Mouse (Mus musculus) gastrocnemius, adult 2 months (tissue): ENCODE measurements at regions not wholly inside any gene's neighbourhood (a gene's known extent, or its start where the extent isn't known, plus 50 kb on each side); places are given as distances from the start of the nearest gene placed in this dataset.

Experiments used
- DNase-seq: peaks from one replicate; pipeline ENCODE4 v3.0.0; 2022
- H3K27ac ChIP-seq: fragments of 200-600 bp; 2 replicates; pipeline ENCODE4 v1.8.1; 2022; ENCODE audit warnings: mild to moderate bottlenecking
- H3K4me3 ChIP-seq: fragments of 200-600 bp; 2 replicates; pipeline ENCODE4 v1.8.1; 2022; ENCODE audit warnings: mild to moderate bottlenecking, moderate library complexity
- CTCF ChIP-seq: fragments of 200-600 bp; IDR thresholded peaks from 2 replicates; pipeline ENCODE4 v1.8.1; 2022; ENCODE audit warnings: antibody characterized with exemption, mild to moderate bottlenecking, moderate library complexity
- intact Hi-C: fragments of 180-260 bp; cut with DNase I; formaldehyde crosslinking; loops from one replicate; pipeline ENCODE4 v1.15.1; 2025

DNA sequence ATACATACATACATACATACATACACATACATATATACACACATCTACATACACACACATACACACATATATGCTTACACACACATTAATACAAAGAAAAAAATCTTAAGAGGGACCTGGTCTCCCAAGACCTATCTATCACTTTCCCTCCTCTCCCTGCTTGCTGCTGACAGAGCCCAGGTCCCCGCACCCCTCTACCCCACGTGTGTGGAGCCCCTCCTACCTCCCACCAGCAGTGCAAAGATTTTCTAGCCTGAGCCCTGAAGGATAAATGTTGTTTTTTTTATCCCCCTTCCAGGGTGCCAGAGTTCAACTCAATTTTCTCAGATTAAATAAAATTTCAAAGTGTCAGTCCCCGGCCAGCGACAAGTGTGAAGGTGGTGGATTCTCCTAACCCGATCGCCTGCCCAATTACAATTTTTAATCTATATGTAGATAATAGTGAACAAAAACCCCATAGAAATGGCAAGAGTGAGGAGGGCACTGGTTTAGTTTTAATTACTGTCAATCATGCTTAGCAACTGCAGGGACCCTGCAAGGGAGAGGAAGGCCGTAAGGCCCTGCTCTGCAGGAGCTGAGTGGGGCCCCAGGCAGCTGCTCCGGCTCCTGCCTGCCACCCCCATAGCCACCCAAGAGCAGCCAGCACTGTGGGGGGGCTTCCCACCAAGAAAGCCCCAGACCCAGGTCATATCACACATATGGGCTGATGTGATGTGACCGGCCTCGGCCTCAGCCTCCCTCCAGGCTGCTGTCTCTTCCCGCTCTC, 85.7 kb downstream of the Cryba4 start:
- H3K4me3 ChIP-seq, result no peak overlapping the region
- TF ChIP-seq CTCF, result no peak
- DNase-seq, result no peak
- intact Hi-C loops, result no loop called here
- no peak overlapping the region for H3K27ac ChIP-seq

DNA sequence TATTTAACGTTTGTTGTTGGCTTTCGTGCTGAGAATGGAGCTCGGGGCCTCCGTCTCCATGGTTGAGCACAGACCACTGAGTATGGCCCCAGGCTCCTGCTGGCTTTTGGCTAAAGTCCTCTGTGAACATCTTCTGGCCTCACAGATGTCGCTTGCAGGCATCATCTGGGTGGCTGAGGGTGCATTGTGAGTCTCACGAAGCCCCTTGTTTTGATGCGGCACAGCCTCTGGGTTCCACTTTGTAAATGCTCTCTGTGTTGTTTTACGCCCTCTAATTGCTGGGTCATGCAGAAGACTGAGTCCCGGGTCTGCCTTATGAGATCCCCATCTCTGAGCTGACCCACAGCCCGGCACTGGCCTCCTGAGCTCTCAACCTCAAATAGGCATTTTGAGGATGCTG, 84.5 kb downstream of the Cryba4 start:
- H3K27ac ChIP-seq, result no peak overlapping the region
- intact Hi-C loops, result no loop called here
- no peak overlapping the region for H3K4me3 ChIP-seq
- DNase-seq, result no peak
- no peak for TF ChIP-seq CTCF

DNA sequence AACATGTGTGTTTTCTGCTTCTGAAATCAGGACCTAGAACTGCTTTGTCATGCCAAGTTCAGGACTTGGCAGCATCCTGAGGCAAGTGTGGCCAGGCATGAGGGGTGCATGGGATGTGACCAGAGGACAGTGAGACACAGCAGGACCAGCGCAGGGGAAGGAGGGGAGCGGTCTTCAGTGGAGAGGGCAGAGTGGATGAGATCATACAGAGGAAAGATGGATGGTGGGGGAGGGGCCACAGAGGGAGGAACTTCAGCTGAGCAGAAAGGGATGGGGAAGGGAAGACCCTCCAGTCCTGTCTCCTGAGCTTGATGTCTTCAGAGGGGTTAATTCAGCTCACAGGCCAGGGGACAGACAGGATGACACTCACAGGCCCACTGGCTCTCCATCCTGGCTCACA, 81.0 kb downstream of the Cryba4 start:
- no peak for TF ChIP-seq CTCF
- Histone ChIP-seq H3K4me3 (no peak overlapping the region), H3K27ac (no peak overlapping the region)
- no peak for DNase-seq
- intact Hi-C loops, result no loop called here

DNA sequence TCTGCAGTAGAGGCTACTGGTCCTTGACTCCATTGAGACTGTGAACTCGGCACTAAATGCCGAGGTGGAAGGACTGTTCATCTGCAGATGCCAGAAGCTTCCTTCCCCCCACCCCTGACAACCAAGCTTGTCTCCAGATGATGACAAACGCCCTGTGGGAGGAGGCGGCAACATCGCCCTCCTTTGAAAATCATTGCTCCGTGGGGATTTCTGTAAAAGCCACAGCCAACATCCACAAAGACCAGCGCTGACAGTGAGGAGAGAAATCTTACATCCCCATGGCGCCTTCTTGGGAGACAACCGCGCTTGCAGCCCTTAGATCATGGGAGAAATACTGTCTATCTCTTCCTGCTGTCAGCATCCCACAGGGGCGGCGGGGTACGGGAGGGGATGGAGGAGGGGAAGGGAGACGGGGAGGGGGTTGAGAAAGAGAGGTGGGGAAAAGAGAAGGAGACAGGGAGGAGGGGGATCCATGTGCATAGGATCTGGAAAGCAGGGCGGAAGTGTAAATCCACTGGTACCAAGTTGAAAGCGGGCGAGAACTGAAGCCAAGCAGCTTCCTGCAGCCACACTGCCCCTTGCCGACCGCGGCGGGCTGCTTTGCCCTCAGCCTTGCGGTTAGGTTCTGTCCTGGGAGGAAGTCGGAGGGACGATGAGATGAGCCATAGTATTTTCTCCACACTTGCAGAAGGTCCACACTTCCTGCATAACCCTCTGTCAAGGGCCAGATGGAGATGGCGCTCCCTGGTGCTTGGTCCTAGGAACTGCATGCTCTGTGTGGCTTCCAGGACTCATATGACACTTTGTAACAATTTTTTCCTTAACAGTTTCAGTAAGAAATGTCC, 72.9 kb downstream of the Cryba4 start:
- intact Hi-C loops, result no loop called here
- H3K27ac ChIP-seq, result no peak overlapping the region

DNA sequence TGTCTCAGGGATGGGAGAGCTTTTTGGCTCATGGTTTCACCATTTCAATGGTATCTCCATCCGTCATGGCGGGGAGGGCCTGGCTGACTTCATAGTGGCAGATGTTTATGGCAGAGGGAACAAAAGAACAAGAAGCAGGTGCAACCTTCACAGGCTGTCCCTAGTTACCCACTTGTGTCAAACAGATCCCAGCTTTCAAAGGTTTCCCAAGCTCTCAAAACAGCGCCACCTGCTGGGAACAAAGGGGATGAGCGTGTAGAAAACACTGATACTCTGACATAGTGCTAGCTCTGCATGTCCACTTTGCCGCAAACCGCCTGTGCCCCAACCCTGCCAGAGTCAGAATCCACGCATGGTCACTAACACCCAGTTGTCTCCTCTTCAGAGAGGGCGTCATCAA, 69.5 kb downstream of the Cryba4 start:
- intact Hi-C loops, result no loop called here
- Histone ChIP-seq H3K4me3 (no peak overlapping the region), H3K27ac (no peak overlapping the region)
- no peak for DNase-seq
- TF ChIP-seq CTCF, result peak; percentile 63

More for the DNA sequence above, 72.9 kb downstream of the Cryba4 start:
- peak; percentile 37 for DNase-seq
- TF ChIP-seq CTCF, result peak; percentile 58
- H3K4me3 ChIP-seq, result peak overlapping the region; percentile 56

DNA sequence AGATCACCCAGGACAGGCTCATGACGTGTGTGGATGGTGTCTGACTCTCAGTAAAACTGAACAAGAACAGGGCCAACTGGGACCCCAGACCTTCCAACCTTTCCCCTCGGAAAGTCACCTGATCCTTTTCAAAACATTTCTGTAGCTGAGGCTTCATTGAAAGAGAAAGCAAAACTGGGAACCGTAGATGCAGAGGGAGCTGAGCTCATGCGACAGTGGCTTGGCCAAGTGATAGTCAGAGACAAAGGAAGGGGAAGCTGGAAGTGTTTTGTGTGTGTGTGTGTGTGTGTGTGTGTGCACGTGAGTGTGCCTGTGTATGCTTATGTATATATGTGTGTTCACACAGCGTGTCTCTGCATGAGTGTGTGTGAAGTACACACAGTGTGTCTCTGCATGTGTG, 56.7 kb downstream of the Cryba4 start:
- no peak for TF ChIP-seq CTCF
- no peak for DNase-seq
- no peak overlapping the region for H3K27ac ChIP-seq
- intact Hi-C loops, result no loop called here
- no peak overlapping the region for H3K4me3 ChIP-seq
